Mouse (Mus musculus) G1E (cell line): ENCODE data around the gene H2-Q6. TPM values are rescaled to one million over a fixed set of nuclear protein-coding genes. Genes with fewer than 3 reads are reported as not detected.
A peak's percentile ranks its signal among the peaks of the same experiment; 100 is the strongest.
"Not testable (repeated sequence)": the region's sequence is repeated elsewhere in the genome, so short reads cannot be mapped to it uniquely, and the experiment has no call there.

ENCODE experiments used
- ATAC-seq: 2 replicates; pipeline ENCODE4 v1.8.0; 2016; ENCODE audit warnings: mild to moderate bottlenecking; ENCODE audit not compliant: insufficient number of reproducible peaks, poor library complexity, low FRiP score, severe bottlenecking; ENCODE audit errors: extremely low read depth
- DNase-seq: peaks from one replicate; pipeline ENCODE4 v3.0.0; 2012; ENCODE audit warnings: low spot score
- H3K27me3 ChIP-seq: 2 replicates; pipeline ENCODE4 v1.6.1; 2012; ENCODE audit warnings: mild to moderate bottlenecking, low read length, inconsistent platforms; ENCODE audit not compliant: insufficient read depth
- H3K36me3 ChIP-seq: replicated peaks from 2 replicates; pipeline ENCODE3; 2012; ENCODE audit warnings: mild to moderate bottlenecking, inconsistent platforms
- H3K4me1 ChIP-seq: 2 replicates; pipeline ENCODE4 v1.6.1; 2012; ENCODE audit warnings: low read depth, low read length, inconsistent platforms, mixed read lengths; ENCODE audit not compliant: insufficient read depth
- H3K4me3 ChIP-seq: 2 replicates; pipeline ENCODE4 v1.5.1; 2012; ENCODE audit warnings: low read depth, mild to moderate bottlenecking, inconsistent platforms, low read length, moderate library complexity, mixed read lengths
- H3K9me3 ChIP-seq: replicated peaks from 2 replicates; pipeline ENCODE4 v1.6.1; 2012; ENCODE audit warnings: inconsistent platforms
- CTCF ChIP-seq: IDR thresholded peaks from 2 replicates; pipeline ENCODE4 v1.5.1; 2012; ENCODE audit warnings: low read depth, low read length, inconsistent platforms, mixed read lengths
- GATA1 ChIP-seq: IDR thresholded peaks from 2 replicates; pipeline ENCODE4 v1.6.1; 2012; ENCODE audit warnings: borderline replicate concordance, low read length, inconsistent platforms, mixed read lengths
- GATA2 ChIP-seq: IDR thresholded peaks from 2 replicates; pipeline ENCODE4 v1.6.1; 2012; ENCODE audit warnings: low read depth, low read length, inconsistent platforms, borderline replicate concordance
- POLR2AphosphoS5 ChIP-seq: IDR thresholded peaks from 2 replicates; pipeline ENCODE4 v1.6.1; 2012; ENCODE audit warnings: low read depth, low read length, inconsistent platforms; ENCODE audit not compliant: insufficient replicate concordance
- TAL1 ChIP-seq: conservative IDR thresholded peaks from 2 replicates; pipeline ENCODE4 v1.6.1; 2012; ENCODE audit warnings: low read depth, low read length, inconsistent platforms, mixed read lengths
- polyA plus RNA-seq: library from polyadenylated mRNA; stranded (reverse); fragments of >175 nt; gene quantifications from 2 replicates; pipeline ENCODE4 v1.2.3, GENCODE M21; 2012
- total RNA-seq, 2 experiments: library from RNA; stranded (forward) in 1 of 2; stranded (reverse) in 1 of 2; fragments of 200-1000 nt in 1 of 2; fragments of >200 nt in 1 of 2; fragmentation: Nextera tagmentation in 1 of 2; gene quantifications; 2 replicates each; pipeline ENCODE4 v1.2.3; 2014 to 2017

Gene H2-Q6
- total and polyA plus RNA-seq, 3 experiments, result 0.07 to 0.33 TPM; not detected in 1

DNA sequence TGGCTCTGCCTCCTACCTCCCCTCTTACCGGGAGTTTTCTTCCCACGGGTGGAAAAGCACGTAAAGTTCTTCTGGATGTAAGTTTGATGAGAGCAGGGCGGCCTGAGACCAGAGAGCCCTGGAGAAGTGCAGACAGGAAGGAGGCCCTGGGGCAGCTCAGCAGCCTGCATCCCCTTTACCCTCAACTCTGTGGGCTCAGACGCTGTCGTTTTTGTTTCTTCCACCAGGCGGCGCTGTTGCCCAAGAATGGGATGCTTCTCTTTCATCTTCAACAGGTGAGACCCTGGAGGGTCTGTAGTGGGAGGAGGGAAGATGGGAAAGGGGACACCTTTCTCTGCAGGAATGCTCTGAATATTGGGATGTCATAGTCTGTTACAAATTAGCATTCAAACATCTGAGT, 41.0 kb downstream of the H2-Q6 start:
- not testable (repeated sequence) for ATAC-seq, H3K9me3 ChIP-seq, H3K4me3 ChIP-seq, H3K36me3 ChIP-seq, DNase-seq, H3K27me3 ChIP-seq, H3K4me1 ChIP-seq
- peak; percentile 48 for TF ChIP-seq CTCF

DNA sequence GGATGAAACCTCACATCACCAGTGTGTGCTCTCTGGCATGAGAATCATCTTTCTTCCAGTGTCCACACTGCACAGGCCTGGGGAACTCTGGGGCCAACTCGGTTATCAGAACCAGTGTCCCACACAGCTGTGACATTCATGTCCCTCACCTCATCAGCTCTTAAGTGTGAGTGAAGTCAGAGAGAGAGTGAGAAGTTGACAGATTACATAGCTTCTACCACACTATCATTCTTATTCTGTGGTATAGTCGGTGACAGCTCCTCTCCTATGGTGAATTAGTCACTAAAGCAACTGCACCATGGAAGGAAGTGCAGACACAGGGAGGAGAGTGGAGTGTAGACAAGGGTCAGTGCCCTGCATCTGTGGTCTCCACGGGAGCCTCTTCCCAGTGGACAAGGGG, 44.3 kb downstream of the H2-Q6 start:
- not testable (repeated sequence) for H3K4me3 ChIP-seq, DNase-seq, H3K27me3 ChIP-seq, H3K36me3 ChIP-seq, ATAC-seq, H3K4me1 ChIP-seq
- H3K9me3 ChIP-seq, result peaks cover 12% of the 10 kb centered on the region

DNA sequence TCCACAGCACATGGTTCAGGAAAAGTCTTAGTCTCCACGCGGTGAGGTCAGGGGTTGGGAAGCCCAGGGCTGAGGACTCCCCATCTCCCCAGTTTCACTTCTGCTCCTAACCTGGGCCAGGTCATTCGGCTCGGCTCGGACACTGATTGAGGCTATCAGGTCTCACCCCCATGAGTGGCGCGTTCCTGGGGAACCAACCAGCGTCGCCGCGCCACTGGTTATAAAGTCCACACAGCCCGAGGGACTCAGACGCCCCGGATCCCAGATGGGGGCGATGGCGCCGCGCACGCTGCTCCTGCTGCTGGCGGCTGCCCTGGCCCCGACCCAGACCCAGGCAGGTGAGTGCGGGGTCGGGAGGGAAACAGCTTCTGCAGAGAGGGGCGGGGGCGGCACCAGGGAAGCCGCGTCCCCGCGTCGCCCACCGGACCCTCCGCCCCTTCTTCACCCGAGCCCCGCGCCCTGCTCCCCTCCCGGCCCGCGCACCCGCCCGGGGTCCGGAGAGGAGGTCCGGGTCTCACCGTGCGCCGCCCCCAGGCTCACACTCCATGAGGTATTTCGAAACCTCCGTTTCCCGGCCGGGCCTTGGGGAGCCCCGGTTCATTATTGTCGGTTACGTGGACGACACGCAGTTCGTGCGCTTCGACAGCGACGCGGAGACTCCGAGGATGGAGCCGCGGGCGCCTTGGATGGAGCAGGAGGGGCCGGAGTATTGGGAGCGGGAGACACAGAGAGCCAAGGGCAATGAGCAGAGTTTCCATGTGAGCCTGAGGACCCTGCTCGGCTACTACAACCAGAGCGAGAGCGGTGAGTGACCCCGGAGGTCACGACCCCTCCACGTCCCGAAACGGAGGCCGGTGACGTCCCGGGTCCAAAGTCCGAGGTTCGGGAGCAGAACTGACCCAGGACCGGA, 45.4 kb downstream of the H2-Q6 start, which contains the start of gene H2-Q10:
Gene H2-Q10, plus strand, starts transcription at position 248 of the 910 bp plus-strand sequence.
- H3K4me1 ChIP-seq, result no peaks in the 10 kb centered on the region
- DNase-seq, result no peak
- H3K27me3 ChIP-seq, result no peaks in the 10 kb centered on the region; the same call in 1 of the 2 replicates
- no peaks in the 10 kb centered on the region for H3K36me3 ChIP-seq
- no peak within 1 kb of the TSS for H3K4me3 ChIP-seq
- TF ChIP-seq TAL1 (no peak), GATA1 (no peak), GATA2 (no peak), CTCF (no peak), POLR2AphosphoS5 (no peak)
- no peak for ATAC-seq
- H3K9me3 ChIP-seq, result peaks cover 12% of the 10 kb centered on the region

Other genes with a start within 250 kb of the H2-Q6 start
Only the 20 nearest of the 26 such genes appear.
- not detected in 2 replicates for gene Lta, start 219.5 kb upstream of the H2-Q6 start, total RNA-seq (2014; fragmentation: Nextera tagmentation)
- 0.12 TPM in 1 of 2 replicates, not detected in the other for gene Lta, start 219.5 kb upstream of the H2-Q6 start, total RNA-seq (2017)
- not detected in 2 replicates for gene Lta, start 219.5 kb upstream of the H2-Q6 start, polyA plus RNA-seq
- gene Gm16181, start 204.0 kb upstream of the H2-Q6 start, total RNA-seq (2014; fragmentation: Nextera tagmentation), result not detected in 2 replicates
- 0.38 and 0.52 TPM in 2 replicates for gene Gm16181, start 204.0 kb upstream of the H2-Q6 start, total RNA-seq (2017)
- not detected in 2 replicates for gene Gm16181, start 204.0 kb upstream of the H2-Q6 start, polyA plus RNA-seq
- gene Atp6v1g2, start 191.2 kb upstream of the H2-Q6 start, total RNA-seq (2014; fragmentation: Nextera tagmentation), result 3.0 and 5.0 TPM in 2 replicates
- 3.2 TPM in 2 replicates for gene Atp6v1g2, start 191.2 kb upstream of the H2-Q6 start, total RNA-seq (2017)
- gene Atp6v1g2, start 191.2 kb upstream of the H2-Q6 start, polyA plus RNA-seq, result 2.4 and 2.8 TPM in 2 replicates
- gene Nfkbil1, start 189.1 kb upstream of the H2-Q6 start, total RNA-seq (2014; fragmentation: Nextera tagmentation), result 7.0 and 14.1 TPM in 2 replicates
- gene Nfkbil1, start 189.1 kb upstream of the H2-Q6 start, total RNA-seq (2017), result 8.6 and 12.1 TPM in 2 replicates
- 37.3 and 41.6 TPM in 2 replicates for gene Nfkbil1, start 189.1 kb upstream of the H2-Q6 start, polyA plus RNA-seq
- gene Ddx39b, start 183.1 kb upstream of the H2-Q6 start, total RNA-seq (2014; fragmentation: Nextera tagmentation), result 424 and 464 TPM in 2 replicates
- gene Ddx39b, start 183.1 kb upstream of the H2-Q6 start, total RNA-seq (2017), result 171 and 174 TPM in 2 replicates
- gene Ddx39b, start 183.1 kb upstream of the H2-Q6 start, polyA plus RNA-seq, result 362 and 363 TPM in 2 replicates
- gene H2-D1, start 162.1 kb upstream of the H2-Q6 start, total RNA-seq (2014; fragmentation: Nextera tagmentation), result 50.2 and 53.6 TPM in 2 replicates
- gene H2-D1, start 162.1 kb upstream of the H2-Q6 start, total RNA-seq (2017), result 109 and 115 TPM in 2 replicates
- gene H2-D1, start 162.1 kb upstream of the H2-Q6 start, polyA plus RNA-seq, result 88.5 and 106 TPM in 2 replicates
- not detected in 2 replicates for gene H2-Q1, start 104.4 kb upstream of the H2-Q6 start, total RNA-seq (2014; fragmentation: Nextera tagmentation)
- gene H2-Q1, start 104.4 kb upstream of the H2-Q6 start, total RNA-seq (2017), result 0.16 TPM in 1 of 2 replicates, not detected in the other
- not detected in 2 replicates for gene H2-Q1, start 104.4 kb upstream of the H2-Q6 start, polyA plus RNA-seq
- gene H2-Q2, start 82.6 kb upstream of the H2-Q6 start, total RNA-seq (2014; fragmentation: Nextera tagmentation), result not detected in 2 replicates
- gene H2-Q2, start 82.6 kb upstream of the H2-Q6 start, total RNA-seq (2017), result not detected in 2 replicates
- not detected in 2 replicates for gene H2-Q2, start 82.6 kb upstream of the H2-Q6 start, polyA plus RNA-seq
- not detected in 2 replicates for gene H2-Q4, start 45.2 kb upstream of the H2-Q6 start, total RNA-seq (2014; fragmentation: Nextera tagmentation)
- 0.05 and 0.17 TPM in 2 replicates for gene H2-Q4, start 45.2 kb upstream of the H2-Q6 start, total RNA-seq (2017)
- gene H2-Q4, start 45.2 kb upstream of the H2-Q6 start, polyA plus RNA-seq, result 0.04 TPM in 1 of 2 replicates, not detected in the other
- gene H2-Q7, start 14.3 kb downstream of the H2-Q6 start, total RNA-seq (2014; fragmentation: Nextera tagmentation), result not detected in 2 replicates
- gene H2-Q7, start 14.3 kb downstream of the H2-Q6 start, total RNA-seq (2017), result 0.23 and 0.38 TPM in 2 replicates
- gene H2-Q7, start 14.3 kb downstream of the H2-Q6 start, polyA plus RNA-seq, result 0.05 TPM in 1 of 2 replicates, not detected in the other
- gene H2-Q10, start 45.2 kb downstream of the H2-Q6 start, total RNA-seq (2014; fragmentation: Nextera tagmentation), result not detected in 2 replicates
- 0.05 and 0.06 TPM in 2 replicates for gene H2-Q10, start 45.2 kb downstream of the H2-Q6 start, total RNA-seq (2017)
- not detected in 2 replicates for gene H2-Q10, start 45.2 kb downstream of the H2-Q6 start, polyA plus RNA-seq
- not detected in 2 replicates for gene Pou5f1, start 81.2 kb downstream of the H2-Q6 start, total RNA-seq (2014; fragmentation: Nextera tagmentation)
- gene Pou5f1, start 81.2 kb downstream of the H2-Q6 start, total RNA-seq (2017), result 0.11 TPM in 1 of 2 replicates, not detected in the other
- not detected in 2 replicates for gene Pou5f1, start 81.2 kb downstream of the H2-Q6 start, polyA plus RNA-seq
- gene Tcf19, start 92.0 kb downstream of the H2-Q6 start, total RNA-seq (2014; fragmentation: Nextera tagmentation), result 67.4 and 74.5 TPM in 2 replicates
- 29.8 and 37.2 TPM in 2 replicates for gene Tcf19, start 92.0 kb downstream of the H2-Q6 start, total RNA-seq (2017)
- gene Tcf19, start 92.0 kb downstream of the H2-Q6 start, polyA plus RNA-seq, result 62.1 and 63.4 TPM in 2 replicates
- gene Cchcr1, start 92.2 kb downstream of the H2-Q6 start, total RNA-seq (2014; fragmentation: Nextera tagmentation), result 13.3 and 14.1 TPM in 2 replicates
- gene Cchcr1, start 92.2 kb downstream of the H2-Q6 start, total RNA-seq (2017), result 12.3 and 12.5 TPM in 2 replicates
- gene Cchcr1, start 92.2 kb downstream of the H2-Q6 start, polyA plus RNA-seq, result 18.7 and 19.3 TPM in 2 replicates
- not detected in 2 replicates for gene Psors1c2, start 108.4 kb downstream of the H2-Q6 start, total RNA-seq (2014; fragmentation: Nextera tagmentation)
- gene Psors1c2, start 108.4 kb downstream of the H2-Q6 start, total RNA-seq (2017), result 0.22 TPM in 1 of 2 replicates, not detected in the other
- 1.1 TPM in 2 replicates for gene Psors1c2, start 108.4 kb downstream of the H2-Q6 start, polyA plus RNA-seq
- gene Cdsn, start 127.3 kb downstream of the H2-Q6 start, total RNA-seq (2014; fragmentation: Nextera tagmentation), result not detected in 2 replicates
- not detected in 2 replicates for gene Cdsn, start 127.3 kb downstream of the H2-Q6 start, total RNA-seq (2017)
- gene Cdsn, start 127.3 kb downstream of the H2-Q6 start, polyA plus RNA-seq, result not detected in 2 replicates
- not detected in 2 replicates for gene 2300002M23Rik, start 142.6 kb downstream of the H2-Q6 start, total RNA-seq (2014; fragmentation: Nextera tagmentation)
- 0.27 TPM in 1 of 2 replicates, not detected in the other for gene 2300002M23Rik, start 142.6 kb downstream of the H2-Q6 start, total RNA-seq (2017)
- gene 2300002M23Rik, start 142.6 kb downstream of the H2-Q6 start, polyA plus RNA-seq, result not detected in 2 replicates
- not detected in 2 replicates for gene Sfta2, start 176.7 kb downstream of the H2-Q6 start, total RNA-seq (2014; fragmentation: Nextera tagmentation)
- not detected in 2 replicates for gene Sfta2, start 176.7 kb downstream of the H2-Q6 start, total RNA-seq (2017)
- gene Sfta2, start 176.7 kb downstream of the H2-Q6 start, polyA plus RNA-seq, result not detected in 2 replicates
- gene Gm9573, start 201.8 kb downstream of the H2-Q6 start, total RNA-seq (2014; fragmentation: Nextera tagmentation), result not detected in 2 replicates
- 0.11 TPM in 1 of 2 replicates, not detected in the other for gene Gm9573, start 201.8 kb downstream of the H2-Q6 start, total RNA-seq (2017)
- not detected in 2 replicates for gene Gm9573, start 201.8 kb downstream of the H2-Q6 start, polyA plus RNA-seq
- not detected in 2 replicates for gene Mucl3, start 218.8 kb downstream of the H2-Q6 start, total RNA-seq (2014; fragmentation: Nextera tagmentation)
- gene Mucl3, start 218.8 kb downstream of the H2-Q6 start, total RNA-seq (2017), result 0.06 and 0.16 TPM in 2 replicates
- not detected in 2 replicates for gene Mucl3, start 218.8 kb downstream of the H2-Q6 start, polyA plus RNA-seq